Mouse (Mus musculus): ENCODE results near the gene Lpar1. TPM values are rescaled to one million over a fixed set of nuclear protein-coding genes. Genes with fewer than 3 reads are reported as not detected.

Gene Lpar1
- polyA plus RNA-seq, 1 experiment from 2014 or later: 150 TPM

Small RNA genes within 50 kb of the gene (microRNA-seq; reads per million reads assigned to microRNA genes)
- gene Mir3095: 6.3 reads per million, percentile 19 among the genes with 10 or more reads in this experiment

Other genes with a start within 250 kb of the Lpar1 start
- gene Olfr267, start 233.8 kb upstream of the Lpar1 start, polyA plus RNA-seq (2015; fragmentation: Nextera tagmentation; extraction: Ambion mirVana): not detected in 2 replicates

All from limb, embryonic 15.5 days (tissue).